Mouse (Mus musculus) liver, adult 10 weeks (tissue): ENCODE data around the gene Zc3hc1. TPM values are rescaled to one million over a fixed set of nuclear protein-coding genes. Genes with fewer than 3 reads are reported as not detected.

Experiments used
- polyA plus RNA-seq: library from polyadenylated mRNA; stranded (reverse); fragments of 350-450 nt; fragmentation: Illumina TruSeq; extraction: RNeasy Lipid Tissue Mini Kit (QIAGEN cat#74804); gene quantifications from one replicate; pipeline ENCODE4 v1.2.3, GENCODE M21; 2014; ENCODE audit warnings: low read depth, low replicate concordance

The Zc3hc1 gene
- 2.2 TPM for polyA plus RNA-seq

GRCm38 (mm10) chr6:30390714-30391697 is at the start of gene Zc3hc1:
Zc3hc1 (minus strand) TSS chr6:30391028.

GRCm38 (mm10) chr6:30401308-30402015 is 10.6 kb upstream of the Zc3hc1 start, which contains the start of gene Klhdc10:
Klhdc10 (plus strand) TSS chr6:30401868.

Other genes with a start within 250 kb of the Zc3hc1 start
- gene Ube2h, start 86.5 kb downstream of the Zc3hc1 start, polyA plus RNA-seq = 50.6 TPM
- 24.2 TPM for gene Klhdc10, start 10.8 kb upstream of the Zc3hc1 start, polyA plus RNA-seq
- gene Tmem209, start 118.8 kb upstream of the Zc3hc1 start, polyA plus RNA-seq = 17.3 TPM
- not detected for gene Ssmem1, start 118.8 kb upstream of the Zc3hc1 start, polyA plus RNA-seq
- not detected for gene Cpa2, start 150.6 kb upstream of the Zc3hc1 start, polyA plus RNA-seq
- gene Cpa4, start 177.3 kb upstream of the Zc3hc1 start, polyA plus RNA-seq = not detected
- gene Cpa5, start 220.0 kb upstream of the Zc3hc1 start, polyA plus RNA-seq = not detected
- gene Cpa1, start 248.2 kb upstream of the Zc3hc1 start, polyA plus RNA-seq = not detected